Mouse (Mus musculus): ENCODE data around the gene Mettl8.

Mettl8 gene

GRCm38 (mm10) chr2:70920937-70921596 is 134.3 kb downstream of the Mettl8 start:
- DNase-seq, result no peak

- no peak for DNase-seq
These were observed 135.4 kb downstream of the Mettl8 start for GRCm38 (mm10) chr2:70919913-70920522.

- DNase-seq, result no peak
These were observed 136.9 kb downstream of the Mettl8 start for GRCm38 (mm10) chr2:70918516-70918915.

Data from kidney, adult 8-10 months (tissue).